Mouse (Mus musculus) hindbrain, embryonic 10.5 days (tissue): ENCODE data around the gene Rmi1. TPM values are rescaled to one million over a fixed set of nuclear protein-coding genes. Genes with fewer than 3 reads are reported as not detected.
"Not testable (repeated sequence)": the region's sequence is repeated elsewhere in the genome, so short reads cannot be mapped to it uniquely, and the experiment has no call there.

Experiments
- DNase-seq: peaks from one replicate; pipeline ENCODE4 v3.0.0-alpha.2; 2017; ENCODE audit warnings: low spot score
- H3K27ac ChIP-seq: fragments of 300-500 bp; sonication (generic); 2 replicates; pipeline ENCODE4 v1.5.1; 2016; ENCODE audit warnings: mild to moderate bottlenecking, moderate library complexity
- H3K27me3 ChIP-seq: fragments of 300-500 bp; sonication (generic); 2 replicates; pipeline ENCODE4 v1.6.1; 2016; ENCODE audit warnings: mild to moderate bottlenecking; ENCODE audit not compliant: poor library complexity, insufficient read depth, severe bottlenecking
- H3K36me3 ChIP-seq: fragments of 300-500 bp; sonication (generic); 2 replicates; pipeline ENCODE4 v1.6.1; 2016; ENCODE audit warnings: mild to moderate bottlenecking, moderate library complexity
- H3K4me1 ChIP-seq: fragments of 300-500 bp; sonication (generic); replicated peaks from 2 replicates; pipeline ENCODE4 v1.6.1; 2016; ENCODE audit warnings: mild to moderate bottlenecking
- H3K4me3 ChIP-seq: fragments of 300-500 bp; sonication (generic); 2 replicates; pipeline ENCODE4 v1.5.1; 2016; ENCODE audit warnings: mild to moderate bottlenecking, moderate library complexity
- H3K9me3 ChIP-seq: fragments of 300-500 bp; sonication (generic); 2 replicates; pipeline ENCODE4 v1.6.1; 2016; ENCODE audit warnings: mild to moderate bottlenecking, moderate library complexity
- WGBS: fragments of 180-500 bp; shearing (Covaris S2); methylation state at CpG from one replicate; pipeline ENCODE4 v1.1.7; 2016; 5-methylcytosine and 5-hydroxymethylcytosine counted together
- microRNA counts: library from miRNA; unstranded; fragments of <30 nt; microRNA quantifications from one replicate; lab custom pipeline; 2017
- polyA plus RNA-seq: library from polyadenylated mRNA; unstranded; fragments of >200 nt; fragmentation: Nextera tagmentation; extraction: Ambion mirVana; gene quantifications from 2 replicates; pipeline ENCODE4 v1.2.1, GENCODE M21; 2016

Gene Rmi1
- polyA plus RNA-seq, 1 experiment from 2014 or later, result 24.1 TPM

GRCm38 (mm10) chr13:58452651-58453413 is 50.8 kb downstream of the Rmi1 start:
- 14% methylated on average over 32 of the region's 32 CpGs for WGBS
- DNase-seq, result peak; percentile 33
- Histone ChIP-seq H3K9me3 (no peaks in the 10 kb centered on the region), H3K4me1 (peaks cover 24% of the 10 kb centered on the region), H3K27ac (peak overlapping the region; percentile 50; the same call in 1 of the 2 replicates), H3K27me3 (peaks cover 47% of the 10 kb centered on the region), H3K36me3 (no peaks in the 10 kb centered on the region), H3K4me3 (peak overlapping the region; percentile 48)

- Histone ChIP-seq H3K4me1 (peaks cover 24% of the 10 kb centered on the region), H3K36me3 (no peaks in the 10 kb centered on the region), H3K27me3 (peaks cover 47% of the 10 kb centered on the region), H3K27ac (no peak overlapping the region), H3K9me3 (no peaks in the 10 kb centered on the region), H3K4me3 (peak overlapping the region; percentile 48; the same call in 1 of the 2 replicates)
- 24% methylated on average over 10 of the region's 10 CpGs for WGBS
- no peak for DNase-seq
Measured at GRCm38 (mm10) chr13:58453541-58453940, 51.5 kb downstream of the Rmi1 start.

GRCm38 (mm10) chr13:58456547-58456946 is 54.5 kb downstream of the Rmi1 start:
- peaks cover 20% of the 10 kb centered on the region for H3K4me1 ChIP-seq
- H3K4me3 ChIP-seq, result no peak overlapping the region
- DNase-seq, result no peak
- H3K36me3 ChIP-seq, result no peaks in the 10 kb centered on the region
- H3K9me3 ChIP-seq, result no peaks in the 10 kb centered on the region
- H3K27ac ChIP-seq, result no peak overlapping the region
- WGBS, result 51% methylated on average over 10 of the region's 10 CpGs
- peaks cover 39% of the 10 kb centered on the region for H3K27me3 ChIP-seq

- not testable (repeated sequence) for H3K4me3 ChIP-seq, DNase-seq, H3K27ac ChIP-seq, H3K36me3 ChIP-seq, H3K4me1 ChIP-seq, H3K9me3 ChIP-seq
- H3K27me3 ChIP-seq, result peaks cover 17% of the 10 kb centered on the region
- 90% methylated on average over 6 of the region's 6 CpGs for WGBS
Measured at GRCm38 (mm10) chr13:58458811-58459210, 56.8 kb downstream of the Rmi1 start.

MicroRNA genes within 50 kb of the gene (microRNA counts, 519-probe panel; counts per million panel counts)
- microRNA mmu-miR-7a (lab: Ali Mortazavi, UCI), result 1,255 counts per million, percentile 77 among the panel's probes with 10 or more counts

Other genes with a start within 250 kb of the Rmi1 start
- gene Idnk, start 244.6 kb upstream of the Rmi1 start, polyA plus RNA-seq, result 57.1 and 66.7 TPM in 2 replicates
- gene Ubqln1, start 186.6 kb upstream of the Rmi1 start, polyA plus RNA-seq, result 134 and 142 TPM in 2 replicates
- gene Gkap1, start 126.5 kb upstream of the Rmi1 start, polyA plus RNA-seq, result 23.2 and 23.6 TPM in 2 replicates
- gene Kif27, start 43.1 kb upstream of the Rmi1 start, polyA plus RNA-seq, result 0.72 and 1.5 TPM in 2 replicates
- gene 2210016F16Rik, start 17.0 kb upstream of the Rmi1 start, polyA plus RNA-seq, result 30.4 and 30.5 TPM in 2 replicates
- 1,809 and 2,099 TPM in 2 replicates for gene Hnrnpk, start 1.1 kb downstream of the Rmi1 start, polyA plus RNA-seq
- not detected in 2 replicates for gene Slc28a3, start 208.6 kb downstream of the Rmi1 start, polyA plus RNA-seq